Mouse (Mus musculus) liver, embryonic 14.5 days (tissue): Measurements from ENCODE around the gene Smim13. TPM values are rescaled to one million over a fixed set of nuclear protein-coding genes. Genes with fewer than 3 reads are reported as not detected.

ENCODE experiments used
- ATAC-seq: fragments of 200-750 bp; cut with Nextera tagmentation; 2 replicates; pipeline ENCODE4 v1.8.0; 2017; ENCODE audit warnings: moderate number of reproducible peaks, mild to moderate bottlenecking, moderate library complexity; ENCODE audit not compliant: insufficient read depth
- DNase-seq, 3 experiments: peaks; one replicate each; pipeline ENCODE4 v3.0.0-alpha.2; 2012 to 2013; ENCODE audit warnings: low read depth in 3 of 3, low spot score in 3 of 3
- H3K27ac ChIP-seq: fragments of 300-500 bp; sonication (generic); 2 replicates; pipeline ENCODE4 v1.5.1; 2014; ENCODE audit warnings: moderate library complexity, mild to moderate bottlenecking, control low read depth, inconsistent platforms
- H3K27me3 ChIP-seq: fragments of 300-500 bp; sonication (generic); 2 replicates; pipeline ENCODE4 v1.6.1; 2014; ENCODE audit warnings: mild to moderate bottlenecking, low read length, moderate library complexity; ENCODE audit not compliant: control insufficient read depth, insufficient read depth
- H3K36me3 ChIP-seq: fragments of 300-500 bp; sonication (generic); replicated peaks from 2 replicates; pipeline ENCODE4 v1.6.1; 2014; ENCODE audit warnings: low read depth; ENCODE audit not compliant: control insufficient read depth, insufficient read depth
- H3K4me1 ChIP-seq, 2 experiments: fragments of 200-500 bp in 1 of 2; fragments of 300-500 bp in 1 of 2; sonication (generic) in 1 of 2; replicated peaks; 2 replicates each; pipeline ENCODE4 v1.6.1; 2012 to 2014; ENCODE audit warnings: antibody characterized with exemption in 1 of 2, inconsistent platforms in 1 of 2, low read length in 1 of 2; ENCODE audit not compliant: control insufficient read depth in 2 of 2, insufficient read depth in 2 of 2
- H3K4me2 ChIP-seq: fragments of 300-500 bp; sonication (generic); 2 replicates; pipeline ENCODE4 v1.6.1; 2014; ENCODE audit warnings: low read depth, mild to moderate bottlenecking, control low read depth, moderate library complexity
- H3K4me3 ChIP-seq, 2 experiments: fragments of 200-500 bp in 1 of 2; fragments of 300-500 bp in 1 of 2; sonication (generic) in 1 of 2; 2 replicates each; pipeline ENCODE4 v1.5.1; 2012 to 2014; ENCODE audit warnings: low read depth in 2 of 2, low read length in 2 of 2, mild to moderate bottlenecking in 2 of 2, control low read depth in 1 of 2, inconsistent platforms in 1 of 2, moderate library complexity in 1 of 2; ENCODE audit not compliant: insufficient read depth in 1 of 2
- H3K9ac ChIP-seq: fragments of 300-500 bp; sonication (generic); replicated peaks from 2 replicates; pipeline ENCODE4 v1.6.1; 2014; ENCODE audit warnings: mild to moderate bottlenecking, control low read depth, moderate library complexity
- H3K9me3 ChIP-seq: fragments of 300-500 bp; sonication (generic); 2 replicates; pipeline ENCODE4 v1.6.1; 2016; ENCODE audit warnings: low read length, mixed read lengths; ENCODE audit not compliant: control insufficient read depth
- CTCF ChIP-seq: IDR thresholded peaks from 2 replicates; pipeline ENCODE4 v1.5.1; 2016; ENCODE audit warnings: antibody characterized with exemption, low read depth, control low read depth
- EP300 ChIP-seq: IDR thresholded peaks from 2 replicates; pipeline ENCODE4 v1.6.1; 2016; ENCODE audit warnings: antibody characterized with exemption, low read depth
- WGBS: fragments of 180-500 bp; shearing (Covaris S2); extraction: QIAGEN DNeasy Blood & Tissue Kit; methylation state at CpG from one replicate; pipeline ENCODE4 v1.1.7; 2014; ENCODE audit not compliant: insufficient replicate concordance; 5-methylcytosine and 5-hydroxymethylcytosine counted together
- polyA plus RNA-seq, 2 experiments: library from polyadenylated mRNA; depleted of rRNA in 1 of 2; stranded (reverse) in 1 of 2; unstranded in 1 of 2; fragments of >200 nt; fragmentation: Nextera tagmentation in 1 of 2; extraction: Ambion mirVana in 1 of 2; gene quantifications; 2 replicates each; pipeline versions ENCODE4 v1.2.1 to v1.2.3; 2012 to 2014

The Smim13 gene
- polyA plus RNA-seq, 2 experiments = 3.1 to 3.8 TPM

- Histone ChIP-seq H3K4me3 (peak overlapping the region in 1 of 2 experiments; percentile 58; a peak in 3 of 4 replicates), H3K9ac (no peak overlapping the region), H3K27me3 (peaks cover 6% of the 10 kb centered on the region), H3K36me3 (no peaks in the 10 kb centered on the region), H3K9me3 (no peaks in the 10 kb centered on the region), H3K4me2 (peak overlapping the region; percentile 61), H3K4me1 (no peaks in the 10 kb centered on the region; a peak in 1 of 4 replicates), H3K27ac (no peak overlapping the region)
- TF ChIP-seq EP300 = no peak
- no peak for TF ChIP-seq CTCF
- 46% methylated on average over 1 of the region's 1 CpGs for WGBS
- no peak for ATAC-seq
- no peak for DNase-seq
These were observed 30.6 kb upstream of the Smim13 start for GRCm38 (mm10) chr13:41219056-41219455.

- no peaks in the 10 kb centered on the region for H3K9me3 ChIP-seq
- H3K4me2 ChIP-seq = peak overlapping the region; percentile 61
- peaks cover 6% of the 10 kb centered on the region for H3K27me3 ChIP-seq
- H3K27ac ChIP-seq = no peak overlapping the region
- ATAC-seq (no peak), DNase-seq (no peak)
- H3K4me1 ChIP-seq = no peaks in the 10 kb centered on the region; a peak in 1 of 4 replicates
- peak overlapping the region; percentile 52 to 58 for H3K4me3 ChIP-seq
- H3K9ac ChIP-seq = 0 out of 2 replicates have a peak overlapping the region, but pooled peaks have one; percentile 13
- no peaks in the 10 kb centered on the region for H3K36me3 ChIP-seq
- WGBS = 3% methylated on average over 37 of the region's 39 CpGs
- TF ChIP-seq CTCF (no peak), EP300 (no peak)
These were observed 29.8 kb upstream of the Smim13 start for GRCm38 (mm10) chr13:41219687-41220303.

GRCm38 (mm10) chr13:41220304-41220834 lies 29.3 kb upstream of the Smim13 start, which contains the start of gene Elovl2:
Elovl2 (minus strand) TSS chr13:41220405.
- Histone ChIP-seq H3K9me3 (no peaks in the 10 kb centered on the region), H3K36me3 (no peaks in the 10 kb centered on the region), H3K27me3 (peaks cover 6% of the 10 kb centered on the region), H3K4me3 (peak within 1 kb of the TSS; percentile 52 to 58), H3K9ac (0 out of 2 replicates have a peak within 1 kb of the TSS, but pooled peaks have one; percentile 13), H3K27ac (no peak within 1 kb of the TSS), H3K4me1 (no peaks in the 10 kb centered on the region; a peak in 1 of 4 replicates), H3K4me2 (peak within 1 kb of the TSS; percentile 61)
- DNase-seq = peak in 1 of 3 experiments; percentile 42
- TF ChIP-seq EP300 (no peak), CTCF (peak; percentile 52)
- ATAC-seq = peak; percentile 87
- WGBS = 2% methylated on average over 61 of the region's 77 CpGs

DNA sequence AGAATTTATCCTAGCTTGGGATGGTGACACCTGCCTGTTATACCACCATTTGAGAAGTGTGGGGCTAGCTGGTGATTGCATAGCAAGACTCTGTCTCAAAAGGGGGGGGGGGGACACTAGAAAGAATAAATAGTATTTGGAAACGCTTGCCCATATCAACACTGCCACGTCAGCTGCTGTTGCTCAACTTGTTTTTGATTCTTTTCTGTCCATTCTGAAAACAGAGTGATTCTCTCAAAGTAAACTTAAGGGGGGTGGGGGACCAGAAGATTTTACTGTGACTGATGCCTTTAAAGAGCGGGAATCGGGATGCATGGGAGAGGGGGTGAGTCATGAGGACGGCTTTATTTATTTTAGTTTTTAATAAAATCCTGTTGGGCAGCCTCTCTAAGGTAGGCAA lies 23.1 kb upstream of the Smim13 start:
- no peaks in the 10 kb centered on the region for H3K27me3 ChIP-seq
- DNase-seq = no peak
- no peak for ATAC-seq
- no peak overlapping the region for H3K27ac ChIP-seq
- H3K9ac ChIP-seq = no peak overlapping the region
- no peak overlapping the region for H3K4me2 ChIP-seq
- TF ChIP-seq CTCF (no peak), EP300 (no peak)
- H3K36me3 ChIP-seq = no peaks in the 10 kb centered on the region
- H3K4me3 ChIP-seq = no peak overlapping the region
- 59% methylated on average over 5 of the region's 5 CpGs for WGBS
- H3K4me1 ChIP-seq = no peaks in the 10 kb centered on the region
- no peaks in the 10 kb centered on the region for H3K9me3 ChIP-seq

DNA sequence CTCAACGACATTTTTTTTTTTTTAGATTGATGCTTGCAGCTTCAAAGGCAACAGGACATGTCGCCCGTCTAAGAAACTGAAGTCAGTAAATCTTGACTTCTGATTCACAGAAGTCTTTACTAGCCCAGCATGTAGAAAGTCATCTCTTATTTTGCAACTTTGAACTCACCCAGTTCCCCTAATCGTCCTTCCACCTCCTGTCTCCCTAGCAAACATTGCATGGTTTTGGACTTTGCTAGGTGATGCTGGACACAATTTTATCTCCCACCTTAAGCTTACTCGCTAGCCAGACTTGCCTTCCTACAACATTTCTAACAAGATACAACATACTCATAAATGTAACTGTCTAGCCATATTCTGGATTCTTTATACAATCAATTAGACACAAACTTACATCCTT lies 21.6 kb upstream of the Smim13 start:
- ATAC-seq (no peak), DNase-seq (no peak)
- Histone ChIP-seq H3K4me2 (no peak overlapping the region), H3K9me3 (no peaks in the 10 kb centered on the region), H3K4me1 (no peaks in the 10 kb centered on the region), H3K4me3 (no peak overlapping the region), H3K9ac (no peak overlapping the region), H3K27me3 (no peaks in the 10 kb centered on the region), H3K27ac (no peak overlapping the region), H3K36me3 (no peaks in the 10 kb centered on the region)
- WGBS = 54% methylated on average over 5 of the region's 5 CpGs
- TF ChIP-seq EP300 = no peak
- no peak for TF ChIP-seq CTCF
